Mouse (Mus musculus) right cerebral cortex, adult 2 months (tissue): ENCODE measurements at regions not wholly inside any gene's neighbourhood (a gene's known extent, or its start where the extent isn't known, plus 50 kb on each side); places are given as distances from the start of the nearest gene placed in this dataset.

Experiments used
- DNase-seq, 2 experiments: peaks; one replicate each; pipeline ENCODE4 v3.0.0; 2021 to 2022; ENCODE audit warnings: low spot score in 2 of 2

DNA sequence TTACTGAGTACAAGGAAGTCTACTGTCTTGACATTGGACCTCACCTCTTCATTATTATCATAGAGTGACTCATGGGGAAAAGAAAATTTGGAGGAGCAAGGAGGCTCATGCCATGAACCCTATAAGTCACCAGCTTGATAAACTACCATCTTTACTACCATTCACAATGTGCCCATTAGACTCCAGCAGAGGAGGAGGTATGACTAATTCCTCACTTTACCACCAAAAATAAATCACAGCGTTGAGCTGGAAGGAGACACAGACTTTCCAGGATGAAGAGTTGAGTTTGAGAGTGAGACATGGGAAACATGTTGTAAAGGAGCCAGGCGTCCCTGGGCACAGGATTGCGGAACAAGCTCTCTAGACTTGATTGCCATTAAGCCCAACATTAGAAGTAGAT lies 195.0 kb upstream of the Mctp2 start:
- DNase-seq, result no peak

DNA sequence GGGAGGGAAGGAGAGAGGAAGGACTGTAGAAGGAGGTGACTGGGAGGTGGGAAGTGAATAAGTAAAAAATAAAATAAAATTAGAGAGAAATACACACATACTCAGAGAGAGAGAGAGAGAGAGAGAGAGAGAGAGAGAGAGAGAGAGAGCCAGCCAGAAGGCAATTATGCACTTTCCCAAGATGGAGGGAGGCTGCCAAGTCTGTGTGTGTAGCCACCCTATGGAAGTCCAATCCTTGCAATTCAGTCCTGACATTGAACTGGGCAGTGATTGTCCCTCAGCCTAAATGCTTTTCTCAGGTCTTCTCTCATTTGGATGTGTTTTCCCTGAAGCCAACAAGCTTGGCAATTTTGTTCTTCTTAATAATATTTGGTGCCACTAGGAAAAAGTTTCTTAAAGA lies 197.3 kb upstream of the Mctp2 start:
- DNase-seq, result no peak

DNA sequence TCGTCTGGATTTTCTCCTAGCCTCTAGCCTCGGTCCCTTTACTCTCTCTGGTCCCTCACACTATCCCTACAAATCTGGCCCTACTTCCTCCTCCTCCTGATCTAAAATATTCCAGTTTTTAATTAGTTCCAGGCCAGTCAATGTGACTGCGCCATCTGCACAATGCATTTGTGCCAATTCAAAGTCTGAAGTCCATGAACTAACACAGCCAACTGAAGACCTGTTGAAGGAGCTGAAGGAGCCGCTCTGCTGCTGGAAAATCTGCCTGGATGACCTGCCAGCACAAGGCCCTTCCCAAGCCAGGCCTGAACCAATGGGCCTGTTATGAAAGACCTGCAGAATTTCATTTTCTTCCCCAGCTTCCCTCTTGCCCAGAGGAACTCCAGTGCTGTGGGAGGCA lies 197.9 kb upstream of the Mctp2 start:
- DNase-seq, result no peak

DNA sequence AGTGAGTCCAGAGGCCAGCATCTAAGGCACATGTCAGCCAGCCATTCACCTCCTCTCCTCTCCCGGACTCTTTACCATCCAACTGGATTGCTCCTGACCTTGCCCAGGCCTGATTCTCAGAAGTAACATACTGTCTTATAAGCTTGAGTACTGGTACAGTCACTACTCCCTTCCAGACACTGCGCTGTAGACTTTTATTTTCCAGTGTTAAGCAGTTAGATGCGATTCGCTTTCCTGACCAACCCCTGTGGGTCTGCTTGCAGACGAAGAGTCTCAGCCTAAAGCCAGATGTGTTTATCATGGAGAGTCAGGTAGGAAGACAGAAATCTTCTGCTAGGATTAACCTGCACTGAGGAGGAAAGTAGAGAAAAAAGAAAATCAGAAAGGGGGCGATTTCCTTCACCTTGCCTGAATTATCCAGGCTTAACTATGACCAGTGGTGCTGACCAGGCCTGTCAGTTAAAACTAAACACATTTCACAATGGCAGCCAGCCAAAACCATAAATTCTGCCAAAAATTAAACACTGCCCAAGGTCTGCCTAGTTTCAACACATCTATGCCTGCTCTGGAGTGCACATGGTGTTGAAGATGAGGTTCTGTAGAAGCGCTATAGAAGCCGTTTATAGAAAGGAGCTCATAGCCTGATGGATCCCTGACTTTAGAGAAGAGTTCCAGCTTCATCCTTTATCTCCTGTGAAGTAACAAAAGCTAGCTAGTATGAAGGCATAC lies 199.5 kb upstream of the Mctp2 start:
- DNase-seq, result no peak

DNA sequence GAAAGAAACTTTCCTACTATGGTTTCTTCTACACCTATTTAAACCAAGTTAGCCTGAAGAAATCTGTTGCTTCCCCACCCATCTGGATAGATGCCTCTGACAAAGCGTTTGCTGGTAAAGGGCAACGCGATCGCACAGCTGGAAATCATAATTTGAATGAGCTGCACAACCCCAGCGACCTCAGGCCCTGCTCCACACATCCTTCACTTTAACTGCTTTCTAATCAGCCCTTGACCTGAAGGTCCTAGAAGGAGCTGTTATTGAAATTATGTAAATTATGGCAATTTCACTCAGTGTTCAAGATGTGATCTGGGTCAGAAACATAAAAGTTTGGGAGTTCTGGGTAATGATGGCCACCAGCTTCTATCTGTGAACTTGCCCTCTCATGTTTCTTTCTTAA lies 201.5 kb upstream of the Mctp2 start:
- no peak for DNase-seq

DNA sequence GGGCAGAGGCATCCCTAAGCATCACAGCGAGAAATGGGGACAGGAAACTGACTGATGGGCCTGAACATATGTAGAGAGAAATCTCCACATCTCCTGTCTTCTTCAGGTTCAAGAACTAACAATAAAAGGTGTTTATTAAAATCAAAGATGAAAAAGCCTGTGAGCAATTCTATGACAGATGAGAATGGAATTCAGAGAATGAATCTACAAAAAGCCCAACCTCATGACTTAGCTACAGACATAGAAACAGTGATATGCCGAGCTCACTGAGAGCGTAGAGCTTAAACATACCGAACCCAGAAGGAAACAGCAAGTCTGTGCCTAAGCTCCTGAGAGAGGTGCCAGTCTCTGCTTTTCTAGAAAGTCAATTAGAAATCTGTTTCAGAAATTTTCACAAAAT lies 203.7 kb upstream of the Mctp2 start:
- no peak for DNase-seq

DNA sequence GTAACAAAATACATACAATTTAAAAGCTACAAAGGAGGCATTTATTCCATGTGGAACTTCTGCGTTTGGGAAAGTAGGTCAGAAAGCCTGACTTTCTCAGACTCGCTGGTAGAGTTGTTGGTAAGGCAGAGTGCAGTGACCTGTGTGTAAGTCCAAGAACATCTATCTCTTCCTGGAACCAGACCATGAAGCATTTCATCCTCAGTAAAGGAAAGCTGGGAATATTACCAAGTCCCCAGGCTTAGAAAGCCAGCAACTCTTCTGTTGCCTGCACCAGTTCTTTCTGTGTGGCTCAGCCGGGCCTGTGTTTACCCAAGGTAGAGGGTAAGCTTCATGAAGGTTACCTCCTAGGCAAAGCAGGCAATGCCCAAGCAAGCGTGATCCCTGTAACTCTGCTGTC lies 207.0 kb upstream of the Mctp2 start:
- no peak for DNase-seq

DNA sequence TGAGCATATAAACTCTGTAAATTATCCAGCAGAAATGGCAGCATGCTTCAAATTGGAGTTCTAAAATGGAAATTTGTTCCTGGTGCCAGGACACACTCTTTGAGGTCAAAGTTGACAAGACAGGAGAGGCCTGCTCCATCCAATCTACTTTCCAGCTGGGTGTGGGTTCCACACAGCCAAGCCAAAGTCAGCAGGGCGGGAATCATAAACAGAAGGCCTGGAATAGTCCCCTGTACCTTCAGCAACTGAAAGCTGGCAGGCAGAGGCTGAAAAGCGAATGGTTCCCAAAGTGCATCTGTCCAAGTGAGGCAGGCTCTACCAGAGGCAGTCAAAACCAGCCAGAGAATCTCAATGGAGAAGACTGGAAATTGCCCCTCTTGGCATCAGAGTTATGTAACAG lies 208.4 kb upstream of the Mctp2 start:
- no peak for DNase-seq

DNA sequence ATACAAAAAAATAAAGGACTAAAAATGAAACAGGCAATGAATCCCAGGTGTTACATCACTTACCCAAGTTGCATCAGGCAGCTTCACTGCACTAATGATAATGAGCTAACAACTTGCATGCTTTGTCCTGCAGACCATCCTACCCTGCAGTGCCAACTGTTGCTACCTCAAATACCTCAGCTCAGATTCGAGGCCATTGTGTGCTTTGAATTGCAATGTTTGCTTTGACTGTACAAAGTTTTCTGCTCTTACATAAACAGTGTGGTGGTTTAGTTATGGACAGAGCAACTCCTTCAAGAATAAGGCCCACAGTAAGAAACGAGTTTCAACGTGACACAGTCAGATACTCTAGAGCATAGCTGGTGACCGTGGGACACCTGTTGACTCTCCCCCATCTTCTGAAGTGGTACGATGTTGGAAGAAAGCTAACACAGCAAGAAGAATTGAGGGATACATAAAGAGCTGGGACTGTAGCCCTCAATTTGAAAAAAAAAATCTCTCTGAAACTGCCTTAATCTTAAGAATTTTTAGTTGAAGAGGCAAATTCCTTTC lies 212.1 kb upstream of the Mctp2 start:
- DNase-seq, result no peak

DNA sequence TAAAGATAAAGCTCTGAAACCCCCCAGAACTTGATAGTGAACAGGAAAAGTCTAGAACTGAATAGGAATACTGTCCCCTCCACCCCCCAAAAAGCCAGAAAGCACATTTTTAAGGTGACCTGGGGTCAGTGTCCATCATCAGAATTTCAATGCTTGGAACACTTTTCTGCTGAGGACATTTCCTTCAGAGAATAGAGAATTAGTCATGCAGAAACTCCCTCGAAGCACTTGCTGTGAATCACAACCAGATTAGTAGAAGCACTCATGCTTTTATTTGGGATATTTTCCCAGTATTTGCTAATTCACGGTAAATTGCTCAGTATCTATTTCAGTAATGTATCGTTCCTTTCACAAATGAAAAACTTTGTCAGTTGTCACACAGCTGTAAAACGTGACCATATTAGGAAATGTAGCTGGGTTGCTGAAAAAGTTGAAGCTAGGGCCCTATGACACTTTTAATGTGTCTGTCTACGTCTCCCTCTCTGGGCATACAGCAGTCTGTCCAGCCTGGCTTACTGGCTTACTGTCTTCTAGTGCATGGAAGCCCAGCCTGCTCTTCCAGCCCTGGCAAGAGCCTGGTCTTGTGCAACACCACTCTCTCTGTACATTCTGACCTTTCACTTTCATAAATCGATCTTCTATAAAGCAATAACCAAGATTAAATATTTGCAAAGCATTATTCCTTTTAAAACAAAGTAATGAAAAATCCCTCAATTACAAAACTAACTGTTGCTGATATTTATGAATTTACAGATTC lies 213.1 kb upstream of the Mctp2 start:
- DNase-seq, result no peak

DNA sequence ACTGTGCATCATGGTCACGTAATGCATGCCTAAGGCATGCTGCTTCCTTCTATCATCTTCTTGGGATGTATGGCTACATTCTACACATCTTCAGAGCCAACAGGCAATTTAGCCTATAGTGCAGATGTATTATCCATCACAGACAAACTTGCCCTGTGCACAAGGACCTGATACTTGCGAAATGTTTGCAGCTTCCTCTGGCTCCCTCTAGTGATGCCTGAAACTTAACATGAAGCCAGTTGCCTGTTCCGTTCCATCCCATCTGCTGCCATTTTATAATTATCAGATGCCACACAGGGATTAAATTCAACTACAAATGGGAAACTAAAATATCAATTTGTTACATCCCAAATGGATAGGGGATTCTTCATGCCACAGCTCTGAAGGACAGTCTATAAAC lies 222.5 kb upstream of the Mctp2 start:
- DNase-seq, result peak in 1 of 2 experiments; percentile 9

DNA sequence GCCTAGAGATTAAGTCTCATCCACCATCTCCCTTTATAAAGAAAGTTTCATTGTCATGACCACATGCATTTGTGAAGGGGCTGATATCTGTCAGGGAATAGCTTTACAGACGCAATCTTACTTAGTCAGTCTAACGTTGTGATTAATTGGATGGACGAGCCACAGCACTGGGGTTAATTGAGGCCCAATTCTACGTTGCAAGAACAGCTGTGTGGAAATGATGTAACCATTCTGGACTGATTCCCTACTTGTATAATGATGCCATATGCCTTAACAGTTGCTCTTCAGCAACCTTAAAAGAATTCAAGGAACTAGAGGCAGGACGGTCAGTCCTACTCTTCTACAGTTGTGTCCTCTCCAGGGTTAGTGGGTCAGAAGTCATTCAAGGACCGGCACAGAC lies 231.9 kb upstream of the Mctp2 start:
- DNase-seq, result no peak

DNA sequence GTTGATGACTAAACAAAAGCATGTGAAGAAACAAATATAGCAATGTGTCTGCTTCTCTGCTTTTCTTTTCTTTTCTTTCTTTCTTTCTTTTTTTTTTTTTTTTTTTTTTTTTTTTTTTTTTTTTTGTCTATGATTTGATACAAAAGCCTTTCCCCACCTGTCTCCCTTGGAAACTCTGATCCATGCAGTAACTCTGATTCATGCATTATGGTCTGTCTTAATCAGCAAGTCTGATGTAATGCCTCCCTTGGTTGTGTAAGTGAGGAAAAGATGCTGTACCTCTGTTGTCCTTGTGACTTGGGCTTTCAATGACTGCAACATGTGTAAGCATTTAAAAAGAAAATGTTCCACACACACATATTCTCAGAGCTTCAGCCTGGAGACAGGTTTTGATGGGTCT lies 233.5 kb upstream of the Mctp2 start:
- no peak for DNase-seq

DNA sequence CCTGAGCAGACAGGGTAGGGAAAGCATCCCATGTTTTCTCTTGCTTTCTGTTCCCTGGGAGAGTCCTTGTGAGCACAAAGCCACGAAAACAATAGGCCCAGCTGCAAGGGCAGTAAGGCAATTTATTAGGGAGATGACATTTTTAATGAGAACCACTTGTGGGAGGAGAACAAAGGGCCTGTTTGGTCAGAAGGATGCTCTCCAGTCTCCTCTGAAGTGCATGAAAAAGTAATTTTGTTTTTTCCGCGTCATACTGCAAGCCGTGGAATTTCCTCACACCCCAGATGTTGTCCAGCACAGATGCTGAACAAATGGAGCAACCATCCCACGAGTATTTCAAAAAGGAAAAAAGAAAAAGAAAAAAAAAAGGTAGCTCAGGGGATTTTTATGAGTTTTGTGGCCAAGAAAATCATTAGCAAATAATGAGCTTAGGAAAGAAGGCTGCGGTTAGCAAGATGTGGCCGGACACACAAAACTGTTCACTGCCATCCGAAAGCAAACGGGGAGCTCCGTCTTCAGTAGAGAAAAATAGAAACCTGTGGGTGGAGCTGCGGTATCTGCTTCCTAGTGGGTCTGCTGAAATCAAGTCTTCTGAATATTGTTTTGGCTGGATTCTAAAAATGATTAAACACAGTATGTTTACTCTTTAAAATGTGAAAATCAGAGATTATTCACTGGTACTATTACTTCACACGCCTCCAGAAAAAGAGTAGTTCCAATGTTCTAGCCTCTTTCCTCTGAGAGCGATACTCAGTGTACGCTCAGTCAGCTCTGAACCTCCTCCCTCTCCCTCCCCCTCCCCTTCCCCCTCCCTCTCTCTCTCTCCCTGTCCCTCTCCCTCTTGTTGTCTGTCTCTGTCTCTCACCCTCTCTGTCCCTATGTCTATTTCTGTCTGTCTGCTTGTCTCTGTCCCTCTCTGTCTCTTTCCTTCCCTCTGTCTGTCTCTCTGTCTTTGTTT lies 235.4 kb upstream of the Mctp2 start:
- peak; percentile 15 to 35 for DNase-seq

DNA sequence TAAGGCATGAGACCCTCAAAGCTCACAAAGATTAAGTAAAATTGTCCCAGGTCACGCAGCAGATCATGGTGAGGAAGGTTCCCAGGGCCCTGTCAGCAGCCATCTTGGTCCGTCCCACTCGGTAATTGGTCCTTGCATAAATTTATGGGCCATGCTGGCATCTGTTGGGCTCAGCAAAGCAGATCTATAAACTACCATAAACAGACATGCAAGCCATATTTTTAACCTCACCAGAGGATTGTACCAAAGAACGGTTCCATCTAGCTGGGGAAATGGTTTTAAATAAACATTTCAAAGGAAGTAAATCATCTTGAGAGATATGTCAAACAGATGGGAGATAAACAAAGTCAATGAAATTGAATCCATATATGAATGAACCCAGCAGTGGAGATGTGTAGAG lies 237.1 kb upstream of the Mctp2 start:
- no peak for DNase-seq

DNA sequence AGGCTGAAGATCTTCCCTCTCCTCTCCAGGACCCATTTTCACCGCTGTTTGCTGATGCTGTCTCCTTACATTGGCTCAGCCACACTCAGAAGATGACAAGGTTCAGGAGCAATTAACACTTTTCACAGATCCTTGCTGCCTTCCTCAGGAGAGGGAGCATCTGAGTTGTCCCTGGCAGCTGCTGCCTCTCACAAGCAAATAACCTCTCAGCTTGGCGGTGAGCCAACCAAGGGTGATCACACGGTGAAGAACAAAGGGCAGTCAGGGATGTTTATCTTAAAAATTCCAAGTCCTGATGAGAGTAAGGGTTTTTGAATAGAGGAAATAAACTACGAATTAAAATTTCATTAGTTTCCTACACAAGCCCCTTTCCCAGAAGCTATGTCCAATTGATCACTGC lies 237.5 kb upstream of the Mctp2 start:
- no peak for DNase-seq

DNA sequence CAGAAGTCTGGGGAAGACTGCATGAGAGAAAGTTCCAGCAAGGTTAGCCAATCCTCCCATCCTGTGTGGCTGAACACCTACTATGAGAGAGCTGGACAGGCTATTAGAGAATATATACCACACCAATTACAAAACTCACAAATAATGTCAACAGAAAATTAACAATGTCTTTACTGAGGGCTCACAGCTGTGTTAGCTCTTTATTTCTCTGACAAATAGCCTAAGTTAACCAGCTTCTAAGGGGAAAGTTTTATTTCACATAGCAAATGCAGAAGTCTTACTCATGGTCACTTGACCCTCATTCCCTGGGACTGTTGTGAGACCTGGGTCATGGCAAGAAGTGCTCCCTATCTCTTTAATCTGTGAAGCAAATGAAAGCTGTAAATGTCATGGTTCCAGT lies 261.0 kb upstream of the Mctp2 start:
- DNase-seq, result no peak

DNA sequence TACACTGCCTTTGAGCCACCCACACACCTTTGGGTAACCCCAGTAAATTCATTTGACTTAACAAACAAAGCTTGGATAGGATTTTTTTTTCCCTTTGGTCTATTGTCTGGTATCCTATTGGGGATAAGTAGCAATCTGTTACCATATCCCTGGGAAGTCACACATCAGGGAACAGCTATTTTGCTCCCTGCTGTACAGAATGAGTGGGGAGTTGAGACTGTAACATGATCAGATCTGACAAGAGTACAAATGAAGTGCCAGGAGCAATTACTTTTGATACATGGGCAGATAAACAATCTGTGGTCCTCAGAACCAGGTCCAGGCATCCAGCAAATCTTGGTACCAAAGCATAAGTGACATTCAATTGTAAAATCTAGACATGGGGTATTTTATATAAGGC lies 262.8 kb upstream of the Mctp2 start:
- no peak for DNase-seq

DNA sequence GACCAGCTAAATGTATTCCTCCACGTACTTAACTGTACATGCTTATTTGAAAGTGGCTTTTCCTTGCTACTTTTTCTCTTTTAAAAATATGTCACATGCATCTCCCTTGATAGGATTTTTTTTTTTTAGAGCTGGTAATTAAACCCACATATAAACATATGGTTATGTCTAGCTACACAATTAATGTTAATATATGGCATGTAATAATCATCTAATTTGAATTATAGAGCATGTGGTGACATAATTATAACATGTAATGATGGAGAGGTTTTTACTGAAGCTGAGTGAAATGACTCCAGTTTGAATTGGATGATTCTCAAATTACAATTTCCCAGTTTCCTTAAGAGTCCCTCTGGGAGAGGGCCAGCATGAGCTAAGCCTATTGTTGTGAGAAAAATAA lies 267.9 kb upstream of the Mctp2 start:
- no peak for DNase-seq

DNA sequence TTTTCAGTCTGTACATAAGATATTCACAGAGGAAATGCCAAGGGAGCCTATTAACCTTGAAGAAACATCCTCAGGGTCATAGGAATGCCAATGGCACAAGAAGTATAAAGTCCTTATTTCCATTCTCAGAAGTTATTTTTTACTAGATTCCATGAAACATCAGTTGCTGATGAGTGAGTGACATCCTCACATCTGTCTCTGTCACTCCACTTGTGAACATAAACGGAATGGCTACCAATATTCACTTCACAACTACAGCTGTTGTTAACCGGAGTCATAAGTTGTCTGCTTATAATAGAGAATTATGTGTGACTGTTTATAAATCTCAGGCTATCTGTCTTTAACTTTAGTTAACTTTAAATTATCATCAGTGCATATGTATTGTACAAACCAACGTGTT lies 278.0 kb upstream of the Mctp2 start:
- no peak for DNase-seq

DNA sequence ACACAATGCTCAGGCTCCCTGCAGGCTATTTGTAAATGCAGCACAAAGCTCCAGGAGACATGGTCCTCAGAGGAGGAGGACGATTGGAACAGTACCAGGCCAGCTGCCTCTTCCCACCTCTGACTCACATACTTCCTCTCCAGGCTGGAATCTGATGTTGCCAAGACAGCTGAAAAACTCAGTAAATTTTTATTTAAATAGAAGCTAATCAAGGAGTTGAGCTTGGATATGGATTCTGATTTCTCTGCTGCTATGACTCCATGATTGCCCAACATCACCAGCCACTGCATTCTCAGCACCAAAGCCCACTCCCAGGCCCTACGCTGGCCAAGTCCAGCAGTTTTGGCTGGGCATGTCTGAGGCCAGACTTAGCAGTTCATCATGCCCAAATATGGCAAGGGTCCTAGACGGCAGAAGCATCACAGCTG lies 282.8 kb upstream of the Mctp2 start:
- peak; percentile 59 to 77 for DNase-seq
